Mouse (Mus musculus) midbrain, embryonic 12.5 days (tissue): ENCODE measurements around the gene Ybx2. TPM values are rescaled to one million over a fixed set of nuclear protein-coding genes. Genes with fewer than 3 reads are reported as not detected.
A peak's percentile ranks its signal among the peaks of the same experiment; 100 is the strongest.
"Not testable (repeated sequence)": the region's sequence is repeated elsewhere in the genome, so short reads cannot be mapped to it uniquely, and the experiment has no call there.

Experiments
- ATAC-seq: fragments of 200-750 bp; cut with Nextera tagmentation; 2 replicates; pipeline ENCODE4 v1.8.0; 2017; ENCODE audit warnings: low read depth, moderate TSS enrichment, moderate library complexity; ENCODE audit not compliant: low FRiP score
- H3K27ac ChIP-seq: fragments of 300-500 bp; sonication (generic); replicated peaks from 2 replicates; pipeline ENCODE4 v1.5.1; 2016; ENCODE audit warnings: mild to moderate bottlenecking
- H3K27me3 ChIP-seq: fragments of 300-500 bp; sonication (generic); 2 replicates; pipeline ENCODE4 v1.6.1; 2016; ENCODE audit warnings: mild to moderate bottlenecking
- H3K36me3 ChIP-seq: fragments of 300-500 bp; sonication (generic); 2 replicates; pipeline ENCODE4 v1.6.1; 2016
- H3K4me1 ChIP-seq: fragments of 300-500 bp; sonication (generic); 2 replicates; pipeline ENCODE4 v1.6.1; 2016
- H3K4me2 ChIP-seq: fragments of 300-500 bp; sonication (generic); replicated peaks from 2 replicates; pipeline ENCODE4 v1.6.1; 2016; ENCODE audit warnings: mild to moderate bottlenecking, moderate library complexity
- H3K4me3 ChIP-seq: fragments of 300-500 bp; sonication (generic); 2 replicates; pipeline ENCODE4 v1.5.1; 2016; ENCODE audit warnings: mild to moderate bottlenecking
- H3K9ac ChIP-seq: fragments of 300-500 bp; sonication (generic); replicated peaks from 2 replicates; pipeline ENCODE4 v1.6.1; 2016; ENCODE audit warnings: mild to moderate bottlenecking, moderate library complexity
- H3K9me3 ChIP-seq: fragments of 300-500 bp; sonication (generic); 2 replicates; pipeline ENCODE4 v1.6.1; 2016; ENCODE audit warnings: mild to moderate bottlenecking
- WGBS: fragments of 180-500 bp; shearing (Covaris S2); methylation state at CpG from one replicate; pipeline ENCODE4 v1.1.7; 2016; 5-methylcytosine and 5-hydroxymethylcytosine counted together
- polyA plus RNA-seq: library from polyadenylated mRNA; unstranded; fragments of >200 nt; fragmentation: Nextera tagmentation; extraction: Ambion mirVana; gene quantifications from 2 replicates; pipeline ENCODE4 v1.2.1, GENCODE M21; 2016

The Ybx2 gene
- polyA plus RNA-seq, 1 experiment from 2014 or later: 5.6 TPM

GRCm38 (mm10) chr11:69953267-69953915 lies 17.8 kb downstream of the Ybx2 start:
- WGBS: 71% methylated on average over 11 of the region's 11 CpGs
- H3K4me1 ChIP-seq: peaks cover 4% of the 10 kb centered on the region

DNA sequence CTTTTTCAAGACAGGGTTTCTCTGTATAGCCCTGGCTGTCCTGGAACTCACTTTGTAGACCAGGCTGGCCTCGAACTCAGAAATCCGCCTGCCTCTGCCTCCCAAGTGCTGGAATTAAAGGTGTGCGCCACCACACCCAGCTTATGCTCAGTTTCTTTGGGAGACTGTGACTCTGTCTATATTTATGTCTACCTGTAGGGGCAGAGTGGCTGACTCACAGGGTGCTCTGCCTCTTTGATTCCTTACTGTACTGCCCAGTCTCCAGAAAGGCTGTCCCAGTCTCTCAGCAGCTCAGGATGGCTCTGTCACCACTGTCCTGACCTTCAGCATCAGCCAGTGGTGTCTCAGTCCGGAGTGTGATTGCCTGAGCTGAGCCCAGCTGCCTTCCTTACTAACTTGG lies 20.0 kb downstream of the Ybx2 start:
- not testable (repeated sequence) for H3K4me3 ChIP-seq, ATAC-seq, H3K27ac ChIP-seq, H3K9me3 ChIP-seq, H3K9ac ChIP-seq, H3K4me2 ChIP-seq, H3K4me1 ChIP-seq, H3K36me3 ChIP-seq
- peaks cover 16% of the 10 kb centered on the region for H3K27me3 ChIP-seq
- WGBS: 75% methylated on average over 4 of the region's 4 CpGs

More at GRCm38 (mm10) chr11:69953267-69953915, 17.8 kb downstream of the Ybx2 start:
- Histone ChIP-seq H3K27ac (no peak overlapping the region), H3K9ac (no peak overlapping the region), H3K4me3 (no peak overlapping the region), H3K27me3 (peaks cover 21% of the 10 kb centered on the region), H3K36me3 (no peaks in the 10 kb centered on the region), H3K9me3 (no peaks in the 10 kb centered on the region), H3K4me2 (no peak overlapping the region)
- ATAC-seq: no peak

DNA sequence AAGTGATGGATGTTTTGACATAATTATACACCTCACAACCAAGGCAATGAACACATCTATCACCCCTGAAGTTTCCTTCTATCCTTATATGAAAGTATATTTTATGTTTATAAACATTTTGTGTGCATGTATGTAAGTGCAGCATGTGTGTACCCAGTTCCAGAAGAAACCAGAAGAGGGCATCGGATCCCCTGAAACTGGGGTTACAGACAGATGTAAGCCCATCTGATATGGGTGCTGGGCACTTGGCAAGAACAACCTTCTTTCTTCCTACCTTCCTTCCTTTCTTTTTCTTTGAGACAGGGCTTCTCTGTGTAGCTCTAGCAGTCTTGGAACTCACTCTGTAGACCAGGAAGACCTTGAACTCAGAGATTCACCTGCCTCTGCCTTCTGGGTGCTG lies 20.6 kb downstream of the Ybx2 start:
- Histone ChIP-seq H3K9ac (no peak overlapping the region), H3K27ac (no peak overlapping the region), H3K27me3 (peaks cover 21% of the 10 kb centered on the region), H3K4me1 (no peaks in the 10 kb centered on the region), H3K36me3 (no peaks in the 10 kb centered on the region), H3K9me3 (no peaks in the 10 kb centered on the region), H3K4me2 (no peak overlapping the region), H3K4me3 (no peak overlapping the region)
- ATAC-seq: no peak
- WGBS: 88% methylated on average over 1 of the region's 1 CpGs

DNA sequence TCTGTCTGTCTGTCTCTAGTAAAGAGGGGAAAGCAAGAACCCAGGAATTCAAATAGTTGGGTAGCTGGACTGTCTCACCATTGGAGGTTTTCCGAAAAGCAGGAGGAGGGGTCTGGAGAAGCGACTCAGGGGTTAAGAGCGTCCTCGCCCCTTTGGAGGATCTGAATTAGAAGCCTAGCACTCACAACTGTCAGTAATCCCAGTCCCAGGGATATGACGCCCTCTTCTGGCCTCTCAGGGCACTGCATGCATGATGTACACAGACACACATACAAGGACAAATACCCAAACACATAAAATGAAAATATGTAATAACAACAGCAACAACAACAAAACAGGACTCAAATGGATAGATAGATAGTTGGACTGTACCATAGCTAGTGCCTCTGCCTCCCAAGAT lies 25.0 kb downstream of the Ybx2 start:
- WGBS: 29% methylated on average over 5 of the region's 5 CpGs
- no peak overlapping the region for H3K27ac ChIP-seq
- no peaks in the 10 kb centered on the region for H3K9me3 ChIP-seq
- H3K36me3 ChIP-seq: no peaks in the 10 kb centered on the region
- no peak overlapping the region for H3K4me2 ChIP-seq
- no peaks in the 10 kb centered on the region for H3K4me1 ChIP-seq
- no peak for ATAC-seq
- no peak overlapping the region for H3K9ac ChIP-seq
- peaks cover 51% of the 10 kb centered on the region for H3K27me3 ChIP-seq
- H3K4me3 ChIP-seq: no peak overlapping the region

DNA sequence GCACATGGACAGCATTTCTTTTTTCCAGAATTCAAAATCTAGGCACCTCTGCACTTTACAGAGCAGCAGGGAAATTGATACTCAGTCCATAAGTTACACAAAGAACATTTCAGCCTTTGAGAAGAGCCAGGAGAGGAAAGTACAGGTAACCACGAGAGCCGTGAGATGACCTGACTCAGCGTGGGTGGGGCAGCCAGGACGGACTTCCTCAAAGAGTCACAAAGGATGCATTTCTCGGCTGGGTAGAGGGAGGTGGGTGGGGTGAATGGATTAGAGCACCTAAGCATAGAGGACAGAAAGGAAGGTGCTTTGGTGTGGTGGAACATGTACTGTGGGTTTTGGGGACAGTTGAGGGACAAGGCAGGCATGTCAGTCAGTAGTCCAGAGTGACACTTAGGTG lies 26.2 kb downstream of the Ybx2 start:
- Histone ChIP-seq H3K4me1 (peaks cover 10% of the 10 kb centered on the region), H3K4me3 (no peak overlapping the region), H3K27me3 (peaks cover 63% of the 10 kb centered on the region), H3K4me2 (no peak overlapping the region), H3K27ac (no peak overlapping the region), H3K36me3 (no peaks in the 10 kb centered on the region), H3K9ac (no peak overlapping the region), H3K9me3 (no peaks in the 10 kb centered on the region)
- WGBS: 57% methylated on average over 5 of the region's 5 CpGs
- ATAC-seq: no peak

DNA sequence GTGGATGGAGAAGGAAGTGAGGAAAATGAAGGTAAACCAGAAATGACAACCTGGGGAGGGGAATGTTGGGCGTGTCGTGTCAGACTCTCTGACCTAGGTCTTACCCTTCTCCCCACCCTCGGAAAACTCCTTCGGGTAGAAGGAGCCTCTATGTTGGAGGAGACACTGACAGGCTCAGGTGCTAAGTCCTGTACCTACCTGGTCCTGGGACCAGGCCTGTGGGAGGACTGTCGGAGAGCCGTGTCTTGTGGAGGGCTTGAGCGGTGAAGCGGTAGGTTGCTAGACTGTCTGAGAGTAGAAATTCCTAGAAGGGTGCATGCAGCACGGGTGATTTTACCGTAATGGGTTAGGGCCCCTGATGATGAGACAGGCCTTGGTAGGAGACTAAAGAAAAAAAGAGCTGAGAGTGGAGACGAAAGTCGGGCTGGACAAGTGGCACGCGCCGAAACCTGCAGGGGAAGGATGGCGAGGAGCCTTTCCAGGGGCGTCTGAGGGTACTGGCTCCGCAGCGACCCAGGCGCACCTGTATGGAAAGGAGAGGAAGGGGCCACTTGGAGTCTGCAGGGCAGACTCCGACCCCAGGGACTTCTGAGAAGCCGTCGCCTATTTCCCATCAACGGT lies 29.2 kb downstream of the Ybx2 start, which contains the start of gene Cldn7:
TSS of gene Cldn7 (plus strand) at position 130 of the 621 bp plus-strand sequence.
- H3K27me3 ChIP-seq: peaks cover 79% of the 10 kb centered on the region

GRCm38 (mm10) chr11:69965271-69966005 lies 29.8 kb downstream of the Ybx2 start:
- no peak for ATAC-seq
- H3K36me3 ChIP-seq: peaks cover 29% of the 10 kb centered on the region
- no peak overlapping the region; the same call in 1 of the 2 replicates for H3K4me2 ChIP-seq
- H3K4me3 ChIP-seq: peak overlapping the region; percentile 25; the same call in 1 of the 2 replicates
- H3K4me1 ChIP-seq: peaks cover 11% of the 10 kb centered on the region
- 3% methylated on average over 49 of the region's 49 CpGs for WGBS
- 0 out of 2 replicates have a peak overlapping the region, but pooled peaks have one; percentile 51 for H3K9ac ChIP-seq
- H3K27me3 ChIP-seq: peaks cover 79% of the 10 kb centered on the region
- no peaks in the 10 kb centered on the region for H3K9me3 ChIP-seq
- H3K27ac ChIP-seq: no peak overlapping the region

More for the DNA sequence above, 29.2 kb downstream of the Ybx2 start, which contains the start of gene Cldn7:
- Histone ChIP-seq H3K36me3 (peaks cover 22% of the 10 kb centered on the region), H3K4me3 (0 out of 2 replicates have a peak within 1 kb of the TSS, but pooled peaks have one; percentile 2), H3K27ac (no peak within 1 kb of the TSS), H3K9me3 (no peaks in the 10 kb centered on the region), H3K4me1 (peaks cover 11% of the 10 kb centered on the region), H3K4me2 (no peak within 1 kb of the TSS), H3K9ac (no peak within 1 kb of the TSS)
- 11% methylated on average over 24 of the region's 24 CpGs for WGBS
- no peak for ATAC-seq

DNA sequence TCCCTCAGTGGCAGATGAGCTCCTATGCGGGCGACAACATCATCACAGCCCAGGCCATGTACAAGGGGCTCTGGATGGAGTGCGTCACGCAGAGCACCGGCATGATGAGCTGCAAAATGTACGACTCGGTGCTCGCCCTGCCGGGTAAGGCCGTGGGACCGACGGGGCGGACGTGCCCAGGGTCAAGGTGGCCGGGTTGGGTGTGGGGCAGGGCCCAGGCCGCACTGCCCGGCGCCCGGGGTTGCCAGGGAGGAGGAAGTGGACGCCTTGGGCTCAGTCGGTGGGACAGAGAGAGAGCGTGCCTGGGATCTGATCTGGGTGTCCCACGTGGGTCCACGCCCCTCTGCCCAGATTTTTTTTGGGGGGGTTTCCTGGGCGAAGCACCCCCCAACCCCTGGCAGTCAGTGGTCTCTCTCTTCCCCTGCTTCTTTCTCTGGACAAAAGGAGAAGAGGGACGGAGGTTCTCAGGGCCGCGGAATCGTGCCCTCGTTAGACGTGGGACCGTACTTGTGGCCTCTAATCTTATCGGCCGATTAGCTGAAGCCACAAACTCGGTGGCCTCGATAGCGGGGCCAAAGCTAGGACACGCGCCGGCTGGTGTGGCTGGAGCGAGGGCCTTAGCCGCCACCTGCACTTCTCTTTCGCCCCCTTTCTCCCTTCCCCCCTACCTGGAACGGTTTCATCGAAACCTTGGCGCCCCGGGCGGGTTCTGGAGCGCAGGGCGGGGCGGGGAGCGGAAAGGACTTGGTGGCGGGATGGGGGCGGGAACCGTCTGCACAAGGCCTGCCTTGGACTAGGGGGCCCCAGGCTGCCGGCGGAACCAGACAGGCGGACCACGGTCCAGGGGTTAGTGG lies 30.6 kb downstream of the Ybx2 start:
- H3K27me3 ChIP-seq: peaks cover 75% of the 10 kb centered on the region
- H3K9me3 ChIP-seq: no peaks in the 10 kb centered on the region
- WGBS: 1% methylated on average over 56 of the region's 59 CpGs
- no peak overlapping the region for H3K27ac ChIP-seq
- H3K4me1 ChIP-seq: peaks cover 11% of the 10 kb centered on the region
- peak overlapping the region; percentile 51 for H3K9ac ChIP-seq
- peak overlapping the region; percentile 25 for H3K4me3 ChIP-seq
- peaks cover 33% of the 10 kb centered on the region for H3K36me3 ChIP-seq
- H3K4me2 ChIP-seq: peak overlapping the region; percentile 47
- ATAC-seq: no peak

GRCm38 (mm10) chr11:69966860-69967517 lies 31.4 kb downstream of the Ybx2 start:
- peaks cover 69% of the 10 kb centered on the region for H3K27me3 ChIP-seq
- H3K9ac ChIP-seq: peak overlapping the region; percentile 51; the same call in 1 of the 2 replicates
- 39% methylated on average over 17 of the region's 17 CpGs for WGBS

GRCm38 (mm10) chr11:69968793-69969192 lies 33.2 kb downstream of the Ybx2 start:
- Histone ChIP-seq H3K36me3 (peaks cover 55% of the 10 kb centered on the region), H3K4me1 (peaks cover 11% of the 10 kb centered on the region), H3K27ac (no peak overlapping the region), H3K4me2 (no peak overlapping the region), H3K27me3 (peaks cover 51% of the 10 kb centered on the region), H3K9ac (no peak overlapping the region), H3K4me3 (no peak overlapping the region), H3K9me3 (no peaks in the 10 kb centered on the region)
- 91% methylated on average over 4 of the region's 4 CpGs for WGBS
- ATAC-seq: no peak

More at GRCm38 (mm10) chr11:69966860-69967517, 31.4 kb downstream of the Ybx2 start:
- Histone ChIP-seq H3K4me2 (peak overlapping the region; percentile 47), H3K36me3 (peaks cover 41% of the 10 kb centered on the region), H3K9me3 (no peaks in the 10 kb centered on the region), H3K4me3 (peak overlapping the region; percentile 25), H3K27ac (no peak overlapping the region), H3K4me1 (peaks cover 11% of the 10 kb centered on the region)
- ATAC-seq: no peak

DNA sequence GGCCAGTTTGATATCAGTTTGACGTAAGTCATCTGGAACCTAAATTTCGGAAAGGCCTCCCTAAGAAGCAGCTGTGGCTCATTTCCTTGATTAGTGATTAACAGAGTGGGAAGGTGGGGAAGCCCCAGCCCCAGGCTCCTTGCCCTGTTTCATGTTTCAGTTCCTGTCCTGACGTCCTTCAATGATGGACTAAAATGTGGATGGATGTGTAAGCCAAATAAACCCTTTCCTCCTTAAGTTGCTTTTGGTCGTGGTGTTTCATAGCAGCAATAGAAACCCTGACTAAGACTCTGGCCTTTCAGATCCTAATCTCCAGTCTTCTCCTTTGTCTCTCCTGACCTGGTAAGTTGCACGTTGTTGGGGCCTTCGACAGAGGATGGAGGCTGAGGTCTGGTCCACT lies 34.6 kb downstream of the Ybx2 start:
- H3K27me3 ChIP-seq: peaks cover 37% of the 10 kb centered on the region
- peaks cover 11% of the 10 kb centered on the region for H3K4me1 ChIP-seq
- H3K4me3 ChIP-seq: no peak overlapping the region
- H3K9ac ChIP-seq: no peak overlapping the region
- no peaks in the 10 kb centered on the region for H3K9me3 ChIP-seq
- WGBS: 90% methylated on average over 6 of the region's 6 CpGs
- no peak overlapping the region for H3K27ac ChIP-seq
- no peak overlapping the region for H3K4me2 ChIP-seq
- H3K36me3 ChIP-seq: peaks cover 70% of the 10 kb centered on the region
- ATAC-seq: no peak
